Mouse (Mus musculus) MEL (cell line): Measurements from ENCODE around the gene Osbp2. TPM values are rescaled to one million over a fixed set of nuclear protein-coding genes. Genes with fewer than 3 reads are reported as not detected.

Source experiments
- DNase-seq: peaks from one replicate; pipeline ENCODE4 v3.0.0; 2011; ENCODE audit warnings: low read depth, low spot score
- H3K27ac ChIP-seq: 2 replicates; pipeline ENCODE4 v1.5.1; 2012; ENCODE audit warnings: low read depth, mild to moderate bottlenecking, control low read depth, low read length, moderate library complexity; ENCODE audit not compliant: control insufficient read depth
- H3K27me3 ChIP-seq, 2 experiments: fragments of 150-350 bp in 1 of 2; sonication (generic) in 1 of 2; 2 replicates each; pipeline ENCODE4 v1.6.1; 2012; ENCODE audit warnings: low read length in 2 of 2, mild to moderate bottlenecking in 2 of 2, improper control_type of control experiment in 1 of 2, moderate library complexity in 1 of 2; ENCODE audit not compliant: insufficient read depth in 2 of 2, control insufficient read depth in 1 of 2
- H3K36me3 ChIP-seq, 2 experiments: 2 replicates each; pipeline ENCODE4 v1.6.1; 2012 to 2014; ENCODE audit warnings: low read length in 2 of 2, improper control_type of control experiment in 1 of 2, inconsistent platforms in 1 of 2, mild to moderate bottlenecking in 1 of 2; ENCODE audit not compliant: insufficient read depth in 2 of 2, control insufficient read depth in 1 of 2
- H3K4me1 ChIP-seq, 2 experiments: fragments of 150-350 bp in 1 of 2; sonication (generic) in 1 of 2; 2 replicates each; pipeline ENCODE4 v1.6.1; 2012; ENCODE audit warnings: low read length in 2 of 2, improper control_type of control experiment in 1 of 2, mild to moderate bottlenecking in 1 of 2; ENCODE audit not compliant: insufficient read depth in 2 of 2, control insufficient read depth in 1 of 2
- H3K4me3 ChIP-seq, 2 experiments: fragments of 150-350 bp in 1 of 2; sonication (generic) in 1 of 2; 2 replicates each; pipeline ENCODE4 v1.5.1; 2012; ENCODE audit warnings: low read depth in 2 of 2, low read length in 2 of 2, mild to moderate bottlenecking in 2 of 2, moderate library complexity in 2 of 2, control low read depth in 1 of 2, improper control_type of control experiment in 1 of 2; ENCODE audit not compliant: control insufficient read depth in 1 of 2, insufficient read depth in 1 of 2
- H3K79me2 ChIP-seq: 2 replicates; pipeline ENCODE4 v1.6.1; 2012; ENCODE audit warnings: mild to moderate bottlenecking, low read length, moderate library complexity; ENCODE audit not compliant: control insufficient read depth, poor library complexity, insufficient read depth
- H3K9ac ChIP-seq: 2 replicates; pipeline ENCODE4 v1.6.1; 2012; ENCODE audit warnings: low read depth, mild to moderate bottlenecking, control low read depth, low read length, moderate library complexity; ENCODE audit not compliant: control insufficient read depth, poor library complexity, severe bottlenecking
- H3K9me3 ChIP-seq: fragments of 150-350 bp; sonication (generic); replicated peaks from 2 replicates; pipeline ENCODE4 v1.6.1; 2012; ENCODE audit warnings: mild to moderate bottlenecking, low read length, improper control_type of control experiment, moderate library complexity; ENCODE audit not compliant: insufficient read depth
- CHD1 ChIP-seq: IDR thresholded peaks from 2 replicates; pipeline ENCODE4 v1.6.1; 2012; ENCODE audit warnings: low read depth, mild to moderate bottlenecking, inconsistent platforms, low read length, improper control_type of control experiment
- CHD2 ChIP-seq: IDR thresholded peaks from 2 replicates; pipeline ENCODE4 v1.6.1; 2011; ENCODE audit warnings: low read length, improper control_type of control experiment
- CTCF ChIP-seq, 3 experiments: IDR thresholded peaks in 2 of 3; conservative IDR thresholded peaks in 1 of 3; 2 replicates each; pipeline ENCODE4 v1.5.1; 2011 to 2012; ENCODE audit warnings: low read length in 3 of 3, low read depth in 2 of 3, mild to moderate bottlenecking in 2 of 3, improper control_type of control experiment in 1 of 3, inconsistent platforms in 1 of 3, mixed read lengths in 1 of 3, moderate library complexity in 1 of 3; ENCODE audit not compliant: control insufficient read depth in 1 of 3, insufficient read depth in 1 of 3, poor library complexity in 1 of 3, severe bottlenecking in 1 of 3
- E2F4 ChIP-seq: IDR thresholded peaks from 2 replicates; pipeline ENCODE4 v1.6.1; 2011; ENCODE audit warnings: low read depth, low read length, improper control_type of control experiment, borderline replicate concordance
- ELF1 ChIP-seq: IDR thresholded peaks from 2 replicates; pipeline ENCODE4 v1.6.1; 2014; ENCODE audit warnings: low read depth, mild to moderate bottlenecking, inconsistent platforms, low read length, improper control_type of control experiment, moderate library complexity
- ETS1 ChIP-seq: IDR thresholded peaks from 2 replicates; pipeline ENCODE4 v1.6.1; 2012; ENCODE audit warnings: low read depth, mild to moderate bottlenecking, inconsistent platforms, low read length, improper control_type of control experiment, moderate library complexity
- GATA1 ChIP-seq: IDR thresholded peaks from 2 replicates; pipeline ENCODE4 v1.6.1; 2011; ENCODE audit warnings: low read depth, low read length, improper control_type of control experiment
- JUND ChIP-seq: IDR thresholded peaks from 2 replicates; pipeline ENCODE4 v1.6.1; 2011; ENCODE audit warnings: low read depth, mild to moderate bottlenecking, improper control_type of control experiment, low read length
- KAT2A ChIP-seq: conservative IDR thresholded peaks from 2 replicates; pipeline ENCODE4 v1.6.1; 2012; ENCODE audit warnings: low read depth, low read length, improper control_type of control experiment, inconsistent platforms
- MAZ ChIP-seq: IDR thresholded peaks from 2 replicates; pipeline ENCODE4 v1.6.1; 2012; ENCODE audit warnings: low read depth, mild to moderate bottlenecking, inconsistent platforms, low read length, improper control_type of control experiment
- MXI1 ChIP-seq: IDR thresholded peaks from 2 replicates; pipeline ENCODE4 v1.6.1; 2011; ENCODE audit warnings: mild to moderate bottlenecking, low read depth, low read length, improper control_type of control experiment
- NELFE ChIP-seq: IDR thresholded peaks from 2 replicates; pipeline ENCODE4 v1.6.1; 2011; ENCODE audit warnings: low read depth, low read length, improper control_type of control experiment
- POLR2A ChIP-seq, 2 experiments: IDR thresholded peaks; 2 replicates each; pipeline ENCODE4 v1.6.1; 2011 to 2012; ENCODE audit warnings: low read length in 2 of 2, mild to moderate bottlenecking in 2 of 2, control low read depth in 1 of 2, improper control_type of control experiment in 1 of 2, low read depth in 1 of 2, moderate library complexity in 1 of 2; ENCODE audit not compliant: control insufficient read depth in 1 of 2, insufficient read depth in 1 of 2, poor library complexity in 1 of 2
- POLR2AphosphoS5 ChIP-seq: IDR thresholded peaks from 2 replicates; pipeline ENCODE4 v1.6.1; 2012; ENCODE audit warnings: low read depth, borderline replicate concordance, mild to moderate bottlenecking, inconsistent platforms, low read length, moderate library complexity, mixed read lengths
- RAD21 ChIP-seq: IDR thresholded peaks from 2 replicates; pipeline ENCODE4 v1.6.1; 2011; ENCODE audit warnings: mild to moderate bottlenecking, low read depth, low read length, improper control_type of control experiment
- RCOR1 ChIP-seq: IDR thresholded peaks from 2 replicates; pipeline ENCODE4 v1.6.1; 2012; ENCODE audit warnings: low read depth, mild to moderate bottlenecking, inconsistent platforms, low read length, improper control_type of control experiment
- SIN3A ChIP-seq: IDR thresholded peaks from 2 replicates; pipeline ENCODE4 v1.6.1; 2012; ENCODE audit warnings: low read length, improper control_type of control experiment, inconsistent platforms
- SMC3 ChIP-seq: IDR thresholded peaks from 2 replicates; pipeline ENCODE4 v1.6.1; 2011; ENCODE audit warnings: low read depth, low read length, improper control_type of control experiment
- TAL1 ChIP-seq: IDR thresholded peaks from 2 replicates; pipeline ENCODE4 v1.6.1; 2012; ENCODE audit warnings: mild to moderate bottlenecking, inconsistent platforms, low read length, moderate library complexity, mixed read lengths
- TCF12 ChIP-seq: IDR thresholded peaks from 2 replicates; pipeline ENCODE4 v1.6.1; 2014; ENCODE audit warnings: low read depth, mild to moderate bottlenecking, inconsistent platforms, low read length, improper control_type of control experiment, moderate library complexity
- UBTF ChIP-seq: IDR thresholded peaks from 2 replicates; pipeline ENCODE4 v1.6.1; 2012; ENCODE audit warnings: low read depth, mild to moderate bottlenecking, inconsistent platforms, low read length, improper control_type of control experiment, moderate library complexity, borderline replicate concordance; ENCODE audit not compliant: insufficient read depth
- USF1 ChIP-seq: IDR thresholded peaks from 2 replicates; pipeline ENCODE4 v1.6.1; 2014; ENCODE audit warnings: low read depth, mild to moderate bottlenecking, inconsistent platforms, low read length, improper control_type of control experiment, moderate library complexity
- ZC3H11A ChIP-seq: IDR thresholded peaks from 2 replicates; pipeline ENCODE4 v1.6.1; 2012; ENCODE audit warnings: low read depth, mild to moderate bottlenecking, inconsistent platforms, low read length, improper control_type of control experiment
- ZKSCAN1 ChIP-seq: IDR thresholded peaks from 2 replicates; pipeline ENCODE4 v1.6.1; 2012; ENCODE audit warnings: low read depth, mild to moderate bottlenecking, inconsistent platforms, low read length, improper control_type of control experiment, moderate library complexity
- ZMIZ1 ChIP-seq: IDR thresholded peaks from 2 replicates; pipeline ENCODE4 v1.6.1; 2012; ENCODE audit warnings: low read depth, mild to moderate bottlenecking, inconsistent platforms, low read length, improper control_type of control experiment, moderate library complexity
- ZNF384 ChIP-seq: IDR thresholded peaks from 2 replicates; pipeline ENCODE4 v1.6.1; 2012; ENCODE audit warnings: low read depth, mild to moderate bottlenecking, inconsistent platforms, low read length, improper control_type of control experiment
- polyA plus RNA-seq, 2 experiments: library from polyadenylated mRNA; stranded (reverse) in 1 of 2; unstranded in 1 of 2; fragments of >175 nt in 1 of 2; fragments of >200 nt in 1 of 2; gene quantifications; 2 replicates each; pipeline versions ENCODE4 v1.2.1 to v1.2.4; 2012; ENCODE audit warnings: low replicate concordance in 2 of 2, low read depth in 1 of 2; ENCODE audit not compliant: insufficient read length in 2 of 2, insufficient read depth in 1 of 2, missing spikeins in 1 of 2
- total RNA-seq: library from RNA; depleted of rRNA; stranded (reverse); fragments of 300-350 nt; gene quantifications from 2 replicates; pipeline ENCODE4 v1.2.3, GENCODE M21; 2012

The Osbp2 gene
- total and polyA plus RNA-seq, 3 experiments = 0.04 TPM; not detected in 2

DNA sequence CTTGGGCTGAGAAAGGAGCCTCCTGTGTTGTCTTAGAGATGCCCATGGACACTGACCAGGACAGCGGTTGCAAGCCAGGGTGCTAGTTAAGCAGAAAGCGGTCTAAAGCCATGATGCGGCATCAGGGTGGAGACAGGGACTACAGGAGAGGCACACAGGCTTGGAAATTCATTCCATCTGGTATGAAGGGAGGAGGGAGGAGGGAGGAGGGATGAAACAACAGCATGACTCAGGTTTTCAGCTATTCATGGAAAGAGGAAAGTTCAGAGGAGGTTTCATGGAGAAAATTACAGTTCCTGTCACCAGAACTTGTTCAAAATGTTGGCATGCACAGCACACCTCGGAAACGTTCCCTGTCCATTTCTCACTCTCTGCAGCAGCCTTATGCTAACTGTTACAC is 7.9 kb downstream of the Osbp2 start:
- Histone ChIP-seq H3K4me3 (no peak overlapping the region), H3K9ac (no peak overlapping the region), H3K27me3 (peaks cover 13 to 28% of the 10 kb centered on the region in 2 experiments), H3K27ac (no peak overlapping the region), H3K4me1 (no peaks in the 10 kb centered on the region), H3K9me3 (no peaks in the 10 kb centered on the region), H3K36me3 (no peaks in the 10 kb centered on the region), H3K79me2 (no peaks in the 10 kb centered on the region)
- no peak for TF ChIP-seq ZMIZ1
- TF ChIP-seq RAD21 = no peak
- TF ChIP-seq CHD2 = no peak
- TF ChIP-seq TCF12 = no peak
- TF ChIP-seq ELF1 = no peak
- no peak for TF ChIP-seq SMC3
- no peak for TF ChIP-seq MXI1
- no peak for TF ChIP-seq CTCF (IDR thresholded peaks at IDR 0.05 in 2 of 3, conservative IDR thresholded peaks at IDR 0.05 in 1 of 3; ENCODE audit: control insufficient read depth in 1 of 3, insufficient read depth in 1 of 3, low read depth in 2 of 3, low read length in 3 of 3, poor library complexity in 1 of 3, severe bottlenecking in 1 of 3)
- no peak for TF ChIP-seq UBTF
- no peak for TF ChIP-seq KAT2A
- TF ChIP-seq GATA1 = no peak
- TF ChIP-seq SIN3A = no peak
- TF ChIP-seq NELFE = no peak
- TF ChIP-seq POLR2A (IDR thresholded peaks at IDR 0.05; ENCODE audit: control insufficient read depth in 1 of 2, insufficient read depth in 1 of 2, low read depth in 1 of 2, low read length in 2 of 2, poor library complexity in 1 of 2) = no peak
- no peak for DNase-seq

DNA sequence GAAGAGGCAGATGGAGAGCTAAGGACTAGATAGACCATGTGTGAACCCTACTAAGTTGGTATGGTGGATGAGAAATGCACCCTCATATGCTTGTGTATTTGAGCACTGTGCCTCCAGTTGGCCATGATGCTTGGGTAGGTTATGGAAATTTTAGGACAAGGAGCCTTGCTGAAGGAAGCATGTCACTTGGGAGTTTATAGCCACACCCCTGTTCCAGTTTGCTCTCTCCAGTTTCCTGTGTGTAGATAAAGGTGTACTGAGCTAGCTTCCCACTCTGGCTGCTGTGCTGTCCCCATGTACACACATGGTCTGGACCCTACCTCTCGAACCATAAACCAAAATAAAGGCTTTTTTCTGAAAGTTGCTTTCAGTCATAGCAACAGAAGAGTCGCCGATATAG is 9.5 kb downstream of the Osbp2 start:
- DNase-seq = no peak

More for the DNA sequence above, 9.5 kb downstream of the Osbp2 start:
- Histone ChIP-seq H3K4me1 (no peaks in the 10 kb centered on the region), H3K9ac (no peak overlapping the region), H3K36me3 (no peaks in the 10 kb centered on the region), H3K27me3 (peaks cover 10 to 21% of the 10 kb centered on the region in 2 experiments), H3K9me3 (no peaks in the 10 kb centered on the region), H3K27ac (no peak overlapping the region), H3K79me2 (no peaks in the 10 kb centered on the region), H3K4me3 (no peak overlapping the region)
- TF ChIP-seq TAL1 = no peak
- no peak for TF ChIP-seq ZC3H11A
- TF ChIP-seq ZKSCAN1 = no peak
- no peak for TF ChIP-seq USF1
- no peak for TF ChIP-seq ZNF384
- no peak for TF ChIP-seq CHD2
- no peak for TF ChIP-seq CHD1
- no peak for TF ChIP-seq NELFE
- no peak for TF ChIP-seq E2F4
- TF ChIP-seq JUND = no peak
- no peak for TF ChIP-seq SIN3A
- TF ChIP-seq MAZ = no peak
- TF ChIP-seq KAT2A = no peak
- TF ChIP-seq RAD21 = no peak
- TF ChIP-seq POLR2A (IDR thresholded peaks at IDR 0.05; ENCODE audit: control insufficient read depth in 1 of 2, insufficient read depth in 1 of 2, low read depth in 1 of 2, low read length in 2 of 2, poor library complexity in 1 of 2) = no peak
- no peak for TF ChIP-seq POLR2AphosphoS5
- no peak for TF ChIP-seq ETS1
- TF ChIP-seq RCOR1 = no peak
